28 mouse cellular contexts compared by ENCODE assay signal in the genomic region with DNA sequence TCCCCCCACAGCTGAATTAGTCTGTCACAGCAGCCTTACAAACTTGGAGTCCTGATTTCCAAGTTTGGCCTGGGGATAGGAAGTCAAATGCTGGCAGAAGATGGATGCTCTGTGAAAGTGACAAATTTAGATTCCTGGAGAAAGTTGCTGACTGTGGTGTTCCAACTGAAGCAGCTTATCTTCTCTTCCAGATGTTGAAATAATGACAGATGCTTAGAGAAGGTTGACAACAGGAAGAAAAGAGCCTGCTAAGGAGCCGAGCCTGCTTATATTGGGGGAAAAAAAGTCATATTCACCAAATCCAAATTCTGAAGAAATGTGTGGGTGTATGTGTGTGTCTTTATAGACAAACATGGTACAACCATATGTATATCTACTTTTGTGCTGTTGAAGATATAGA.
DNase-seq lines count a peak whose midpoint lies in the region; ATAC-seq and TF ChIP-seq lines count a peak whose summit lies in the region.
"Had no signal": no experiment of that assay in that cellular context is flagged by ENCODE, and none has a peak within 500 bp of the region (broad histone marks: within the 10 kb centered on the region; RNA-seq: fewer than 3 reads in every experiment).

No protein-coding gene starts in this region.

- no peak overlapping the region for H3K27ac ChIP-seq in liver, embryonic 12.5 days
- no peak overlapping the region for H3K27ac ChIP-seq in liver, postnatal 0 days (ENCODE audit: low read depth)
- no peak overlapping the region for H3K27ac ChIP-seq in MEL (ENCODE audit: control insufficient read depth, low read depth, low read length)
- H3K27ac ChIP-seq: embryonic facial prominence, embryonic 13.5 days; embryonic facial prominence, embryonic 15.5 days; forebrain, embryonic 10.5 days; forebrain, embryonic 12.5 days; forebrain, embryonic 15.5 days had no signal

- no peaks in the 10 kb centered on the region for H3K79me2 ChIP-seq in MEL (ENCODE audit: control insufficient read depth, insufficient read depth, low read length, poor library complexity)

- TF ChIP-seq POLR2A in MEL (IDR thresholded peaks at IDR 0.05; ENCODE audit: control insufficient read depth in 1 of 2, insufficient read depth in 1 of 2, low read depth in 1 of 2, low read length in 2 of 2, poor library complexity in 1 of 2): no peak
- no peak for TF ChIP-seq POLR2A in brain, embryonic 14.5 days (IDR thresholded peaks at IDR 0.05; ENCODE audit: borderline replicate concordance, extremely low read depth, insufficient read depth, insufficient read length, poor library complexity, severe bottlenecking)

- H3K27me3 ChIP-seq in liver, embryonic 12.5 days (replicated peaks): no peaks in the 10 kb centered on the region
- H3K27me3 ChIP-seq in liver, postnatal 0 days (ENCODE audit: insufficient read depth, low read length): no peaks in the 10 kb centered on the region
- no peaks in the 10 kb centered on the region for H3K27me3 ChIP-seq in MEL (ENCODE audit: control insufficient read depth in 1 of 2, insufficient read depth in 2 of 2, low read length in 2 of 2)
- H3K27me3 ChIP-seq: CH12.LX; embryonic facial prominence, embryonic 13.5 days; embryonic facial prominence, embryonic 15.5 days; forebrain, embryonic 12.5 days; forebrain, embryonic 15.5 days had no signal

- ATAC-seq in frontal cortex, adult (ENCODE audit: low TSS enrichment): peak; percentile 55; the same call in 1 of the 2 replicates
- ATAC-seq in liver, embryonic 12.5 days: peak; percentile 60; the same call in 1 of the 2 replicates
- ATAC-seq in liver, postnatal 0 days: no peak
- ATAC-seq: CD4-positive, CD25-positive, alpha-beta regulatory T cell, adult 4 months; forebrain, embryonic 15.5 days; forebrain, postnatal 0 days had no signal

- H3K4me3 ChIP-seq in liver, embryonic 12.5 days: no peak overlapping the region
- H3K4me3 ChIP-seq in liver, postnatal 0 days (ENCODE audit: low read depth, low read length): no peak overlapping the region
- no peak overlapping the region for H3K4me3 ChIP-seq in MEL (ENCODE audit: control insufficient read depth in 1 of 2, insufficient read depth in 1 of 2, low read depth in 2 of 2, low read length in 2 of 2)
- H3K4me3 ChIP-seq: embryonic facial prominence, embryonic 13.5 days; embryonic facial prominence, embryonic 15.5 days; erythroblast, embryonic 14.5 days; forebrain, embryonic 10.5 days; forebrain, embryonic 12.5 days; forebrain, embryonic 15.5 days had no signal

- no peak overlapping the region for H3K9ac ChIP-seq in liver, embryonic 12.5 days
- H3K9ac ChIP-seq in liver, postnatal 0 days (replicated peaks): no peak overlapping the region
- no peak overlapping the region for H3K9ac ChIP-seq in MEL (ENCODE audit: control insufficient read depth, low read depth, low read length, poor library complexity, severe bottlenecking)
- H3K9ac ChIP-seq: embryonic facial prominence, embryonic 13.5 days; embryonic facial prominence, embryonic 15.5 days; forebrain, embryonic 12.5 days; forebrain, embryonic 15.5 days; forebrain, postnatal 0 days had no signal

- H3K36me3 ChIP-seq in liver, embryonic 12.5 days: no peaks in the 10 kb centered on the region
- no peaks in the 10 kb centered on the region for H3K36me3 ChIP-seq in liver, postnatal 0 days (replicated peaks; ENCODE audit: insufficient read depth, low read length)
- H3K36me3 ChIP-seq in MEL (ENCODE audit: control insufficient read depth in 1 of 2, insufficient read depth in 2 of 2, low read length in 2 of 2): peaks cover 0 to 4% of the 10 kb centered on the region in 2 experiments; a peak in 1 of 4 replicates
- H3K36me3 ChIP-seq: embryonic facial prominence, embryonic 13.5 days; embryonic facial prominence, embryonic 15.5 days; forebrain, embryonic 10.5 days; forebrain, embryonic 12.5 days; forebrain, embryonic 15.5 days; G1E had no signal

- no peak for TF ChIP-seq EP300 in liver, postnatal 0 days (IDR thresholded peaks at IDR 0.05; ENCODE audit: low read depth)
- TF ChIP-seq EP300 in MEL (IDR thresholded peaks at IDR 0.05; ENCODE audit: low read depth in 1 of 2, low read length in 2 of 2): peak in 1 of 2 experiments; percentile 42; a peak in 1 of 4 replicates

- H3K4me2 ChIP-seq in liver, embryonic 12.5 days: no peak overlapping the region
- no peak overlapping the region for H3K4me2 ChIP-seq in liver, postnatal 0 days (ENCODE audit: low read depth, low read length)
- H3K4me2 ChIP-seq: embryonic facial prominence, embryonic 13.5 days; embryonic facial prominence, embryonic 15.5 days; forebrain, embryonic 12.5 days; forebrain, embryonic 15.5 days had no signal

- DNase-seq in frontal cortex, postnatal 25 days (ENCODE audit: low spot score in 2 of 2): no peak
- DNase-seq in liver, postnatal 0 days: no peak
- DNase-seq in MEL (ENCODE audit: low read depth, low spot score): no peak
- DNase-seq in brain, embryonic 14.5 days (ENCODE audit: low read depth): peak; percentile 17
- DNase-seq in ovary, postnatal 36 days (ENCODE audit: low spot score): no peak
- DNase-seq: adrenal gland, adult 2 months; adrenal gland, postnatal 10 days; adrenal gland, postnatal 25 days; B cell, adult 2 months; cerebellum, adult 11 months; cerebellum, adult 18-20 months; cerebellum, adult 8-10 months; cerebellum, adult 9-11 months; cerebellum, postnatal 14 days; cerebellum, postnatal 36 days; embryo, embryonic 11 days; forebrain, postnatal 0 days had no signal

- H3K9me3 ChIP-seq in liver, embryonic 12.5 days (replicated peaks): no peaks in the 10 kb centered on the region
- no peaks in the 10 kb centered on the region for H3K9me3 ChIP-seq in liver, postnatal 0 days (ENCODE audit: low read length)
- no peaks in the 10 kb centered on the region for H3K9me3 ChIP-seq in MEL (replicated peaks; ENCODE audit: insufficient read depth, low read length)
- H3K9me3 ChIP-seq: embryonic facial prominence, embryonic 13.5 days; embryonic facial prominence, embryonic 15.5 days; forebrain, embryonic 10.5 days; forebrain, embryonic 12.5 days; forebrain, embryonic 15.5 days had no signal

- no peak for TF ChIP-seq CTCF in liver, postnatal 0 days (IDR thresholded peaks at IDR 0.05; ENCODE audit: low read depth)
- no peak for TF ChIP-seq CTCF in MEL (IDR thresholded peaks at IDR 0.05 in 2 of 3, conservative IDR thresholded peaks at IDR 0.05 in 1 of 3; ENCODE audit: control insufficient read depth in 1 of 3, insufficient read depth in 1 of 3, low read depth in 2 of 3, low read length in 3 of 3, poor library complexity in 1 of 3, severe bottlenecking in 1 of 3)
- TF ChIP-seq CTCF in brain, embryonic 14.5 days (IDR thresholded peaks at IDR 0.05; ENCODE audit: borderline replicate concordance, extremely low read depth, insufficient read depth, insufficient read length): no peak

- no peaks in the 10 kb centered on the region for H3K4me1 ChIP-seq in liver, embryonic 12.5 days
- no peaks in the 10 kb centered on the region for H3K4me1 ChIP-seq in liver, postnatal 0 days (ENCODE audit: insufficient read depth)
- H3K4me1 ChIP-seq in MEL (ENCODE audit: control insufficient read depth in 1 of 2, insufficient read depth in 2 of 2, low read length in 2 of 2): no peaks in the 10 kb centered on the region; a peak in 1 of 4 replicates
- H3K4me1 ChIP-seq: embryonic facial prominence, embryonic 13.5 days; embryonic facial prominence, embryonic 15.5 days; forebrain, embryonic 10.5 days; forebrain, embryonic 12.5 days; forebrain, embryonic 15.5 days had no signal

- 17% methylated on average over 1 of the region's 1 CpGs for WGBS in liver, embryonic 12.5 days (ENCODE audit: insufficient replicate concordance)
- WGBS in liver, postnatal 0 days (ENCODE audit: insufficient replicate concordance): 35% methylated on average over 1 of the region's 1 CpGs

- no peak for TF ChIP-seq RAD21 in MEL (IDR thresholded peaks at IDR 0.05; ENCODE audit: low read depth, low read length)

TF ChIP-seq in MEL, 35 proteins besides CTCF, POLR2A, EP300 and RAD21:
- TF ChIP-seq CHD2 (IDR thresholded peaks at IDR 0.05; ENCODE audit: low read length) (no peak), ETS1 (IDR thresholded peaks at IDR 0.05; ENCODE audit: low read depth, low read length) (peak; percentile 35; the same call in 1 of the 2 replicates), RCOR1 (IDR thresholded peaks at IDR 0.05; ENCODE audit: low read depth, low read length) (no peak), ZKSCAN1 (IDR thresholded peaks at IDR 0.05; ENCODE audit: low read depth, low read length) (no peak), TCF12 (IDR thresholded peaks at IDR 0.05; ENCODE audit: low read depth, low read length) (peak; percentile 37), GATA1 (IDR thresholded peaks at IDR 0.05; ENCODE audit: low read depth, low read length) (no peak), SIN3A (IDR thresholded peaks at IDR 0.05; ENCODE audit: low read length) (no peak), MEF2A (IDR thresholded peaks at IDR 0.05; ENCODE audit: extremely low read depth, insufficient replicate concordance, low read depth, low read length, poor library complexity, severe bottlenecking) (no peak)
TF ChIP-seq in MEL: peak in this region for 2.
